Mouse (Mus musculus) lung, postnatal 36 days (tissue): ENCODE measurements around the gene Dlx2.

Experiments used
- DNase-seq: peaks from one replicate; pipeline ENCODE4 v3.0.0; 2022; ENCODE audit warnings: mixed read lengths

Dlx2 gene

GRCm38 (mm10) chr2:71546640-71547071 is at the start of gene Dlx2:
Gene Dlx2 (minus strand): TSS chr2:71546754.
- no peak for DNase-seq

DNA sequence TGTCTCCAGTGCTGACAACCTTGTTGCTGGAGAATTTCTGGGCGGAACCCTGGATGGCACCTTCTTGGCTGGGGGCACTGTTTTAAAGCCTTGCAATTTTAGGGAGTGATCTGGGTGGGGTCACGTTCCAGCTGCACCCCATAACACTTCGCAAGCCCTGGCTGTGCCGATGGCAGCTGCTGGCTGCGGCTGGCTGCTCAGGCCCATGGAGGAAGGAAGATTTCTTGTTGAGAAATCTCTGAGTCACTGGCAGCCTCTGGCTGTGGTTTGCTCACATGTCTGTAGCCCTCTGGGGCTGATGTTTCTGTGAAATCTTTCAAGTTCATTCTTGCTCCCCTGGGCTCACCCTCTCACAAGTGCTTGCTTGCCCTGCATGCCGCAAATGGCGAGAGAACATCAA is 47.9 kb upstream of the Dlx2 start:
- peak; percentile 41 for DNase-seq

GRCm38 (mm10) chr2:71589114-71589513 is 42.6 kb upstream of the Dlx2 start:
- no peak for DNase-seq

DNA sequence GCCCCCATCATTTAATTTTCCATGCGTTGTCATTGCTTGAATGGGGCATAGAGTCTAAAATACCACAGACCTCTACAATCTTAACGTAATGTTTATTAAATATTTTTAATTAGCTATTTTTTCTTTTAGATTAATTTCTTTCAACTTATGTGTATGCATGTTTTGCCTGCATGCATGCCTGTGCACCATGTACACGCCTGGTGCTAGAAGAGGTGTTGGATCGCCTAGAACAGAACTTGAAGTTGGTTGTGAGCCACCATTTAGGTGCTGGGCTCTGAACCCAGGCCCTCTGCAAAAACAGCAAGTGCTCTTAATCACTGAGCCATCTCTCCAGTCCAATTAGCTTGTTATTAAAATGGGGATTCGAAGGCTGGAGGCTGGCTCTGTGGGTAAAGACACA is 34.9 kb upstream of the Dlx2 start:
- DNase-seq, result no peak

- peak; percentile 49 for DNase-seq
Measured at GRCm38 (mm10) chr2:71580632-71581466, 34.3 kb upstream of the Dlx2 start.

GRCm38 (mm10) chr2:71577059-71577458 is 30.5 kb upstream of the Dlx2 start:
- no peak for DNase-seq

DNA sequence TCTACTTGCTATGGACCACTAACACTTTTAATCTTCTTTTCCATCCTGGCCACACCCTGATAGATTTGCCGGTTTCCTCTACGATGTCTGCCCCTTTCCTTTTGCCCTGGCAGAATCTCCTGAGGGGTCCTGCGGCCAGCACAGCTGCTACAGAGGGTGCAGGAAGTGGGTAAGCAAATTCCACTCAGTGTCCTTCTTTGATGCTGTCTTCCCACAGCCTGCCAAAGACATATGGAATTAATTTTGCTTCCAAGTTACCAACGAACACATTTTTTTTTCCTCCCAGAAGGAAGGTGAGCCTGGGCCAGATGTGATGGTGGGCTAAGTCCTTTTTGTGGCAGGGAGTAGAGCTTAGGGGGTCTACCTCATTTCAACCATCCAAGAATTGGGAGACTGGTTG is 27.2 kb upstream of the Dlx2 start:
- no peak for DNase-seq

GRCm38 (mm10) chr2:71566466-71566865 is 19.9 kb upstream of the Dlx2 start:
- DNase-seq, result no peak

DNA sequence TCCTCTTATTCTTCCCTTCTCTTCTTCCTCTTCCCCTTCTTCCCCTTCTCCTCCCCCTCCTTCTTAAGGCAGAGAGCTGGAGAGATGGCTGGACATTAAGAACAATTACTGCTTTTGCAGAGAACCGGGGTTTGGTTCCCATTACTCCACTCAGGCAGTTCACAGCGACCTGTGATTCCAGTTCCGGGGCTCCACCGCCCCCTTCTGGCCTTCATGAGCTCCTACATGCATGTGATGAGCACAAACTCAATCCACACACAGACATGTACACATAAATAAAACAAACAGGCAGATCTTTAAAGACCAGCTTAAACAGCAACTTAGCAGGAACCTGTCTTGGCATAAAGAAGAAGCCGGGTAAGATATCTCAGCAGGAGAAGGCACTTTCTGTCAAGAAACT is 9.5 kb upstream of the Dlx2 start:
- DNase-seq, result no peak

- no peak for DNase-seq
Measured at GRCm38 (mm10) chr2:71551704-71552103, 5.2 kb upstream of the Dlx2 start.

DNA sequence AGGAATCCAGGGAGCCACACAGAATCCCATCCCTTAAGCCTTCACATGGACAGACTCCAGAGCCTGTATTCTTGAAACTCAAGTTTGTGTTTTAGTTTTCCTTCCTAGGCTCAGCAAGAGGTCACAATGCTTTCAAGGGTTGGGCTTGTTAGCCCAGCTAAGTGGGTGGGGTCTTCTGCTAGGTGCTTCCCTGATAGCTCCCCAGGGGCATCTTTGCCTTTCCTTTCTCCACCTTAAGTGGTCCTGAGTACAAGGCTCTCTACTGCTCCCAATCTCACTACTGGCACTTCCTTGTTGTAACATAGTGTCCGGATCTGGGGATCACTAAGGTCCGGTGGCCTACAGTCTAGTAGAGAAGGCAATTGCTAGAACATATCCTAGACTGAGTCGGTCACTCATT is 3.8 kb upstream of the Dlx2 start:
- no peak for DNase-seq

DNA sequence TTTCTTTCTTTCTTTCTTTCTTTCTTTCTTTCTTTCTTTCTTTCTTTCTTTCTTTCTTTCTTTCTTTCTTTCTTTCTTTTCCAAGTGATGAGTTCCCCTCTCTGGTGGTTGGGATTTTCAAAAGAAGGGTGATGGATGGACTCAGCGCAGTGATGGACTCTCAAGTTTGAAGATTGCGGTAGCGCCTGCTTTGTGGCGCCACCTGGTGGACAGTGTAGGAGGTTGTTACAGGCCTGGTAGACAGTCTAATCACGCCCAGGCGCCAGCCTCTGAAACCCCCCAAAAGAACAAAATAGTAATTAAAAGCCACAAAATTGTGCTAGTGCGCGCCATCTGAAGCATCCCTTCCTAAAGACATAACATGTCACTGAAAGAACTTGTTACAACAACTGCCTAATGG is 1.3 kb upstream of the Dlx2 start:
- DNase-seq, result peak; percentile 87

DNA sequence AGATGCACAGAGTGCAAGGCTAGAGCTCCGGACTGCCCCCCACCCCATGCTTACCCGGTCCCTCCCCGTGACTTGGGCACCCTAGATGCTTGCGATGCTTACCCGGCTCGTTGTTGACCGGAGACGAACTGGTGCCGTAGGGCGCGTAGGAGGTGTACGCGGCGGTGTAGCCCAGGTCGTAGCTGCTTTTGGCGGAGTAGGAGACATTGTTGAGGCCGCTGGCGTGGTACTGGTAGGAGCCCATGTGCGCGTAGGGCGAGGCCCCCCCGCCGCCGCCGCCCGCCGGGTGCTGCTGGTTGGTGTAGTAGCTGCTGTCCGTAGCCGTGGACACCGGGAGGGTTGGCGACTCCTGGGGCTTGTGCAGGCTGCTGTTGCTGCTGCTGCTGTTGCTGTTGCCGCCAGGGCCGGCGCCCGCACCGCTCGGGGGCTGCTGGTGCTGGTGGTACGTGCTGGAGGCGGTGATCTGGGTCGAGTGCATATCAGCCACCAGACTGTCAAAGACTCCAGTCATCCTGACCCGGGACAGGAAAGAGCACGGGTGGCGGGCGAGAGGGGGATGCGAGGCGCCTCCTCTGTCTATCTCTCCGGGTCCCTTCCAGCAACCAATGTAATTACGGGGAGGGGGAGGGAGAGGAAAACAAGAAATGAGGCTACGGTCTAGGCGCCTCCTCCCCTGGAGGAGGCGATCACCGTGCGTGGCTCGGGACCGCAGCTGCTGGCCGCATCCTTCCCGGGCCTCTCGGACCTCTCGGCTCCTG is 493 bp downstream of the Dlx2 start:
- DNase-seq, result no peak

GRCm38 (mm10) chr2:71545401-71545881 is 1.1 kb downstream of the Dlx2 start:
- no peak for DNase-seq

DNA sequence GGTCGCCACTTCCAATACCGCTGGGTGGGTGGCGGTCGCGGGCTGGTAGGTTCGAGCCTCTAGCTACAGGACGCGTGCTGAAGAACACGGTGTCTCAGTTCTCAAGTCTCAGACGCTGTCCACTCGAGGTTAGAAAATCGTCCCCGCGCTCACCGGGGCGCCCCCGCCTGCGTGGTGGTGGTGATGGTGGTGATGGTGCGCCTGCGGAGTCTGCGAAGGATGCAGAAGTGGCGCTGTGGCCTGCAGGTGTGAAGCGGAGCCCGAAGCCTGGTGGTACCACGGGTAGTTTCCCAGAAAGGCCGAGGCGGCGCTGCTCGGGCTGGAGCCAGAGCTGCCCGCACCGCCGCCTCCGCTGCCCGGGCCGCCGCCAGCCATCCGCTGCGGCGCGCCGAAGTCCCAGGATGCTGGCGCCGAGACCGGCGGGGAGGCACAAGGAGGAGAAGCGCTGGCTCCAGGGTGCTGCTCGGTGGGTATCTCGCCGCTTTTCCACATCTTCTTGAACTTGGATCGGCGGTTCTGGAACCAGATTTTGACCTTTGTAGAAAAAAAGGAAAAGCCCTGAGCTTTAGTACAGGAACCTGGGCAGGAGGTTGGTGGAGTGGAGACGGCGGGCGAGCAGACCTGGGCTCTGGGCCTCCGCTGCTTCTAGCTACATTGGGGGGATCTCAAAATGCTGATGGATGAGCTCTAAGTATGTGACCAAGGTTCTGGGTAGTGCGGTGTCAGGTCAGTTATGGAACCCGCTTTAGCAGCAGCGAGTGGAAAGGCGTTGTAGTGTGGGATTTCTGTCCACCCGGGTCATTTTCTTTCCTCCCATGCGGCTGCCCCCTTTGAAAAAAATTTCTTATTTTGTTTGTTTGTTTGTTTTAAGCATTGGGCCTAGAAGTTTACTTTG is 1.9 kb downstream of the Dlx2 start:
- DNase-seq, result no peak

- DNase-seq, result no peak
Measured at GRCm38 (mm10) chr2:71543948-71544347, 2.6 kb downstream of the Dlx2 start.

- no peak for DNase-seq
Measured at GRCm38 (mm10) chr2:71543531-71543930, 3.0 kb downstream of the Dlx2 start.

DNA sequence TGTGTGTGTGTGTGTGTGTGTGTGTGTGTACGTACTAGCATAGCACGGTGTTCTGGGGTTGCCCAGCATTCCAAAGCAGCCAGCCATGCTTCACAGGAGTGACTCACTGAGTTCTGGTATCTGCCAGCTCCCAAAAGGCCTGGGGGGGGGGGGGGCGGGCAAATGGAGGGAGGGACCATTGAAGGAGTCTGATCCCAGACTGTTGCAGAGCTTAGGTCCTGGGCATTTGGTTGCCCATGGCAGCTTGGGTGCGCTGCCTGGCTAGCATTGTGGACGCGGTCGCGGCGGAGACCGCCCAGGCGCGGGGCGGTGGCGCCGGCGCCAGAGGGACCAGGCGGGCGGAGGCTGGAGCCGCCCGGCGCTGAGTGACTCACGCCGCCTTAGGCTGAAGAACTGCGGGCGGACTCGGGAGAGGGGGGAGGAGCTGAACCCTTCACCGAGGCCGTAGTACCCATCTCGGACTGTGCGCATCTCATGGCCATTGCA is 3.7 kb downstream of the Dlx2 start:
- DNase-seq, result no peak

- no peak for DNase-seq
Measured at GRCm38 (mm10) chr2:71542227-71542815, 4.2 kb downstream of the Dlx2 start.

- no peak for DNase-seq
Measured at GRCm38 (mm10) chr2:71541418-71542226, 4.9 kb downstream of the Dlx2 start.

GRCm38 (mm10) chr2:71540611-71541417 is 5.7 kb downstream of the Dlx2 start:
- no peak for DNase-seq
